Mouse (Mus musculus) heart, postnatal 10 days (tissue): ENCODE measurements around the gene Nos1ap. TPM values are rescaled to one million over a fixed set of nuclear protein-coding genes. Genes with fewer than 3 reads are reported as not detected.

Experiments used
- DNase-seq, 2 experiments: peaks; one replicate each; pipeline ENCODE4 v3.0.0; 2021
- intact Hi-C: fragments of 180-260 bp; cut with DNase I; formaldehyde crosslinking; loops from one replicate; pipeline ENCODE4 v1.15.1; 2025
- total RNA-seq, 2 experiments: library from RNA; stranded (reverse); gene quantifications; 2 replicates each; pipeline ENCODE4 v1.2.3; 2021

Nos1ap gene
- total RNA-seq, 2 experiments from 2014 or later: 17.7 to 22.5 TPM

DNA sequence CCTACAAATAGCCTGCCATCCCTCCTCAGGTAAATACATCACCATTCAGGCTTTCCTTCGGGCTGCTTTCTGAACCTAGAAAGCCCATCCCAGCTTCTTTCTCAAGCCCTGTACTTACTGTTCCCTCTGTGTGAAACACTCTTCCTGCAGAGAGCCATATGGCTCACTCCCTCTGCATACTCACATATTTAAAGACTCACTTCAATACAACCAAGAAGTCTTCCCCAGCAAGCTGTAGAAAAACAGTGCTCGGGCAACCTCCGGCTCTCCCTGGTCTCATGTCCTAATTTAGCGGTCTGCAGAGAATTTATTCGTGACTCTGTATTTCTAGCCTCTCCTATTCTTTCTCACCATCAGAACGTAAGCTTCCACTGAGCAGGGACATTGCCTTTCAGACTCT lies 83.4 kb downstream of the Nos1ap start:
- no peak for DNase-seq
- intact Hi-C loops: no loop called here

DNA sequence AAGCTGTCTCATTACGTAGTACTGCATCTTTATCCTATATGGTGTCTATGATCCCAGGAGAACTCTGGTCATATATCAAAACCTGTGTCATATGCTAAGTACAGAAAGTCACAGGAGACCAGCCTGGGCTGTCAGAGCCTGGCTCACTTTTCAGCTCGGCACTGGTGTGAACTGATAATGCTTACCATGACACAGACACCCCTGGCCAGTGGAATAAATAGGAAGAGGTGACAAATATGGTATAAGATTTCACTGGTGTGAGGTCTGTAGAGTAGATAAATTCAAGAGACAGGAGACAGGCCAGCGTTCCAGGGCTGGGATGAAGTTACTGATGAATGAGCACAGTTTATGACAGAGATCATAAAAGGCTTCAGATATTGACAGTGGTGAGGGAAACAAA lies 84.6 kb downstream of the Nos1ap start:
- no peak for DNase-seq
- intact Hi-C loops: no loop called here

DNA sequence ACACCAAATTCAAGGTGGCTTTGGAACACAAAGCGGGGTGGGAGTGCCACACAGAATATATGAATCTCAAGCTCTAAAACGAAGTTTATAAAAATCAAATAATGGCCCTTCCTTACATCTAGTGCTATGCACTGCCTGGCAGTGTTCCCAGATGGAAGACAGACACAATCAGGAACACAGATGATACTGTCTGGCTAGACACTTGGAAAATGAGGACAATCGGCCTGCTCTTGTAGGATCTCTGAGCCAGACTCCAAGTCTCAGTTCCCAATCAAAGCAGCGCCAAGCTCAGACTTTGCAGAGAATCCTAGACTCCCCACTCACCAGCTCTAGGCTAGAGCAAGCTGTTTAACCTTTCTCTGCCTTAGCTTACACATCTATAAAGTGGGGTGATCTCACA lies 85.3 kb downstream of the Nos1ap start:
- DNase-seq: no peak
- intact Hi-C loops: no loop called here

GRCm38 (mm10) chr1:170503277-170503739 lies 86.4 kb downstream of the Nos1ap start:
- DNase-seq: no peak
- intact Hi-C loops: no loop called here

- DNase-seq: no peak
- intact Hi-C loops: no loop called here
These were observed 87.0 kb downstream of the Nos1ap start for GRCm38 (mm10) chr1:170502491-170503276.

- no peak for DNase-seq
- intact Hi-C loops: no loop called here
These were observed 87.7 kb downstream of the Nos1ap start for GRCm38 (mm10) chr1:170501970-170502369.

- intact Hi-C loops: no loop called here
- peak in 1 of 2 experiments; percentile 41 for DNase-seq
These were observed 88.1 kb downstream of the Nos1ap start for GRCm38 (mm10) chr1:170501556-170501955.

DNA sequence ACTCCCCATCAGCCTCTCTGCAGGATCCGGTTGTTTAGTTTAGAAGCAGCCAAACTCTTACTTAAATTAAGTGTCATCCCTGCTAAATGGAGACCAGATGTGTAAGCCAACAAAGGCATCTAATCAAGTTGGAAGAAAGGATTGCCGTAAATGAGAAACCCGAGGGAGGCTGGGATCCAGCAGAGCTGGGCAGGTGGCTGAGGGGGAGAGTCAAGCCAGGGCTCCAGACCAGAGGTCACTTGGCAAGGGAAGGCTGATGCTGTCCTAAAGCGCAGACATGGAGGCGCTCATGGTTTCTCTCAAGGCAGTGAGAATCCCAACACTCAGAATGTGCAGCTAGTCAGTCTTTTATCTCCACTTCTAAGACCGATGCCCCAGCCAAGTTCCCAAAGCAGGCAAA lies 89.8 kb downstream of the Nos1ap start:
- no peak for DNase-seq
- intact Hi-C loops: no loop called here

DNA sequence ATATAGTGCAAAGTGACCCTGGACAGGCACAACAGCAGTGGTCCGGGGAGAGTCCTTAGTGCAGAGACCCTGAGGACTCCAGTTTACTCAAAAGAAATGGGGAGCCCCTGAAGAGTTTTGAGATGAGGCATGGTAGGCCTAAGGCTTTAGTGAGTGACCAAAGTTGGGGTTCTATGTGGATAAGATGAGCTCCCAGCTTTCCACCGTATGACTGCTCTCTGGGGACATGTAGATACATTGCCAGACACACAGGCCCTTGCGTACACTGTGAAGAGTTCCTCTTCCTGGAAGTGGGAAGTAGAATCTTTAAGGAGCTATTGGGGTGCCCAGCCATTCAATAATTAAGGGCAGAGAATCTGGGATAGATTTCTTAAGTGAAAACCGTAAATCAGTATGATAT lies 90.2 kb downstream of the Nos1ap start:
- no peak for DNase-seq
- intact Hi-C loops: no loop called here

DNA sequence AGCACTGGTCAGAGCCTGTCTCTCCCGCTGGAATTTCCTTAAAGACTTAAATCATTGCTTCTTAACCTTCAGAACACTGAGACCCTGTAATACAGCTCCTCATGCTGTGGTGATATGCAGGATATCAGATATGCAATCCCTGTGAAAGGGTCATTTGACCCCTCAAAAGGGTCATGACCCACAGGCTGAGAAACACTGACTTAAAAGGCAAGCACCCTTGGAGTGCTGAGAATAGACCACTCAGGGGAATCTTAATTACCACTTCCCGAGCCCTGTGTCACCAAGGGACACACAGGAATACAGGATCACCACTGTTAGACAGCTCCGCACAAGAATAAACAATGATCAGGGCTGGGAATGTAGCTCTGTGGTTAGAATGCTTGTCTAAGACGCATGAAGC lies 91.0 kb downstream of the Nos1ap start:
- intact Hi-C loops: no loop called here
- no peak for DNase-seq

GRCm38 (mm10) chr1:170496221-170496620 lies 93.4 kb downstream of the Nos1ap start:
- intact Hi-C loops: no loop called here
- DNase-seq: no peak

GRCm38 (mm10) chr1:170495538-170496183 lies 94.0 kb downstream of the Nos1ap start:
- intact Hi-C loops: no loop called here
- no peak for DNase-seq

- intact Hi-C loops: no loop called here
- no peak for DNase-seq
These were observed 97.1 kb downstream of the Nos1ap start for GRCm38 (mm10) chr1:170492527-170492926.

DNA sequence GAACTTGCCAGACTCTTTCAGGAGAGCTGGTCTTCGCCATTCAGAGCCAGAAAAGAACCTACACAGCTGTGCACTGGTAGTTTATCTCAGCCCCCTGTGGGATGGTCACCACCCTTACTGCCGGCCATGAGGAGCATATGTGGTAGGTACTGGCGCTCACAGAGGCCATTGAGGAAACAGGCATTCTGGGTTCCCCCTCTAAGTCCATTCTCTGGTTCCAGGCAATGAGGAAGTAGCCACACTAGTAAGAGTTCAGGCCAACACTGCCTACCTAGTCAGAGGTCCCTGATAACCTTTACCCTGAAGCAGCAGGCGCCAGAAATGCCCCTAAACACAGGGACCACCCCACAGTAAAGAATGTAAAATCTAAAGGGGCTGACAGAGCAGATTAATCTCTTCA lies 97.6 kb downstream of the Nos1ap start:
- intact Hi-C loops: no loop called here
- DNase-seq: no peak

- no peak for DNase-seq
- intact Hi-C loops: no loop called here
These were observed 99.7 kb downstream of the Nos1ap start for GRCm38 (mm10) chr1:170489936-170490335.

DNA sequence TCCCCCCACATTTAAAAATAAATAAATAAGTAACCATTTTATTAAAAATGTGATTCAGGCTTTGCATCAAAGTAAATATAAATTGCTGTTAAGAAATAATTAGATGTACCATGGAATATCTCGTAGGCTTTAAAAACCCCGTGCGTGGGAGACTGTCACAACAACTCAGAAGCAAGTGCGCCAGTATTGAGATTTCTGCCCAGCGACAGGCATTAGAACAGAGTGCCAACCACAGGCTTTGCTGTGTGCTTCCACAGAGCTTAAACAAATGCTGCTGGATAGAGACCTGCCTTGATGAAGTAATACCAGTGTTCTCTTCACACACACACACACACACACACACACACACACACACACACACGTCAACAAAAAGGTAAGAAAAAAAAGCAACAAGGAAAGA lies 100.2 kb downstream of the Nos1ap start:
- no peak for DNase-seq
- intact Hi-C loops: no loop called here

- intact Hi-C loops: no loop called here
- no peak for DNase-seq
These were observed 104.5 kb downstream of the Nos1ap start for GRCm38 (mm10) chr1:170485119-170485518.

- no peak for DNase-seq
- intact Hi-C loops: no loop called here
These were observed 107.3 kb downstream of the Nos1ap start for GRCm38 (mm10) chr1:170482236-170482905.

GRCm38 (mm10) chr1:170481093-170481492 lies 108.6 kb downstream of the Nos1ap start:
- intact Hi-C loops: no loop called here
- DNase-seq: no peak

DNA sequence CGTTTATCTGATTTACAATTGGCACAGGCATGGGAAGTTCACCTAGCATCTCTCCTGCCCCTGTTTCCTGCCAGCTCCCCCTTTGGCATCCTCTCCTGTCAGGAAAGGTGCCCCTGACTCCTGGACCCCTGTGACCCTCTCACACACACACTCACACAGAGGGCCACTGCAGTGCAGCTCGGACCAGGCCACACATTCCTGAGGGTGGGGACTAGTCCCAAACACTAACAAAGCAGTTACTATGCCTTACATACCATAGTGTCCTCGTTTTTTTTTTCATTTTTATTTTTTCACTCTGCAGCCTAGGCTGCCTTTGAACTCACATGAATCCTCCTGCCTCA lies 110.2 kb downstream of the Nos1ap start:
- DNase-seq: no peak
- intact Hi-C loops: no loop called here

DNA sequence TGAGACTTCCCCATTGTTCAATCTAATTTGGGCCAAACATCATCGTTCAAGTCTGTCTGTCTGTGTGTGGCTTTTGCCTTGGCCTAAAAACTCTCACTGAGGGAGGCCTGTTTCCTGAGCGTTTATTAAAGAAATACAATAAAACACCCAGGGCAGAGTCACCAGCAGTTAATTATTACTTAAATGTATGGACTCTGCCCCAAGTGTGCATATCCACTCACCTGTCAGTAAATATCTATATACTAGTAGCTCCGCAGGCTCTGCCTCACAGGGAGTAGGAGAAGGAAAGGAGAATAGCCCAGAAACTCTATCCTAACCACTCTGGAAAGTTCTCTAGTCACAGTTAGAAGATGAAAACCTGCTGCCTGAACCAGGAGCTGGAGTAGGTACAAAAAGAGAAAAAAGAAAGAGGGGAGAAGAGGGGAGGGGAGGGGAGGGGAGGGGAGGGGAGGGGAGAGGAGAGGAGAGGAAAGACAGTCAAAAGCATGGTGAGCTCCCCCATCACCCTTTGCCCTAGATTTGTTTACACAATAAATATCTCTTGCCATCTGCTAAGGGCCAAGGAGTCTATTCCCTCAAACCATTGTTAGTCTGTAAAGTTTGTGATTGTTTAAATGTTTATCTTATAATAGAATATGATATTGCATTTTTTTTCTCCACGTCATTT lies 110.7 kb downstream of the Nos1ap start:
- no peak for DNase-seq
- intact Hi-C loops: no loop called here
